Mouse (Mus musculus) CD4-positive, CD25-positive, alpha-beta regulatory T cell, adult 2 months (primary cell): ENCODE data around the gene Abcf2.
"Not testable (repeated sequence)": the region's sequence is repeated elsewhere in the genome, so short reads cannot be mapped to it uniquely, and the experiment has no call there.

Experiments used
- DNase-seq: peaks from one replicate; pipeline ENCODE4 v3.0.0-alpha.2; 2012; ENCODE audit warnings: low read depth, low spot score

Gene Abcf2

GRCm38 (mm10) chr5:24586547-24587199 is 9.4 kb upstream of the Abcf2 start, which contains the start of gene Chpf2:
TSS of gene Chpf2 (plus strand) at chr5:24586741.
- DNase-seq, result peak; percentile 91

GRCm38 (mm10) chr5:24586106-24586505 is 8.8 kb upstream of the Abcf2 start:
- DNase-seq, result peak; percentile 33

GRCm38 (mm10) chr5:24578109-24578963 is 1.1 kb upstream of the Abcf2 start:
- DNase-seq, result no peak

GRCm38 (mm10) chr5:24576801-24577182 is 475 bp downstream of the Abcf2 start:
- DNase-seq, result peak; percentile 51

- DNase-seq, result no peak
These were observed 1.3 kb downstream of the Abcf2 start for GRCm38 (mm10) chr5:24575948-24576347.

- DNase-seq, result no peak
These were observed 20.6 kb downstream of the Abcf2 start, which contains the start of gene 4931409K22Rik for GRCm38 (mm10) chr5:24556709-24557108. TSS of gene 4931409K22Rik (minus strand) at chr5:24556809.

- not testable (repeated sequence) for DNase-seq
These were observed 21.9 kb downstream of the Abcf2 start for GRCm38 (mm10) chr5:24555335-24555734.

- DNase-seq, result no peak
These were observed 23.5 kb downstream of the Abcf2 start for GRCm38 (mm10) chr5:24553621-24554244.

GRCm38 (mm10) chr5:24551317-24551688 is 26.0 kb downstream of the Abcf2 start:
- no peak for DNase-seq

GRCm38 (mm10) chr5:24550598-24551316 is 26.5 kb downstream of the Abcf2 start:
- DNase-seq, result peak; percentile 44

GRCm38 (mm10) chr5:24542643-24543042 is 34.6 kb downstream of the Abcf2 start:
- peak; percentile 21 for DNase-seq

- DNase-seq, result no peak
These were observed 36.1 kb downstream of the Abcf2 start for GRCm38 (mm10) chr5:24541144-24541569.

GRCm38 (mm10) chr5:24540387-24541143 is 36.7 kb downstream of the Abcf2 start, which contains the start of gene Asb10:
TSS of gene Asb10 (minus strand) at chr5:24540978.
- DNase-seq, result no peak

GRCm38 (mm10) chr5:24539571-24540296 is 37.5 kb downstream of the Abcf2 start:
- DNase-seq, result no peak

- no peak for DNase-seq
These were observed 39.6 kb downstream of the Abcf2 start for GRCm38 (mm10) chr5:24537618-24538017.

- no peak for DNase-seq
These were observed 40.8 kb downstream of the Abcf2 start for GRCm38 (mm10) chr5:24536511-24536910.

- no peak for DNase-seq
These were observed 41.5 kb downstream of the Abcf2 start for GRCm38 (mm10) chr5:24535731-24536130.

- peak; percentile 28 for DNase-seq
These were observed 43.0 kb downstream of the Abcf2 start for GRCm38 (mm10) chr5:24534292-24534691.

- no peak for DNase-seq
These were observed 43.9 kb downstream of the Abcf2 start for GRCm38 (mm10) chr5:24533391-24533790.

- peak; percentile 93 for DNase-seq
These were observed 47.1 kb downstream of the Abcf2 start for GRCm38 (mm10) chr5:24530042-24530689.
